Mouse (Mus musculus): ENCODE results near the gene H2-Ke6.

GRCm38 (mm10) chr17:34035517-34035916, 7.7 kb upstream of the H2-Ke6 start:
- TF ChIP-seq EP300 (IDR thresholded peaks at IDR 0.05; ENCODE audit: low read depth) (no peak), CTCF (IDR thresholded peaks at IDR 0.05; ENCODE audit: low read depth) (no peak)
